Mouse (Mus musculus): ENCODE results near the gene Serpinf1. TPM values are rescaled to one million over a fixed set of nuclear protein-coding genes. Genes with fewer than 3 reads are reported as not detected.
A peak's percentile ranks its signal among the peaks of the same experiment; 100 is the strongest.
"Not testable (repeated sequence)": the region's sequence is repeated elsewhere in the genome, so short reads cannot be mapped to it uniquely, and the experiment has no call there.

Gene Serpinf1
- total RNA-seq (2022): 10 to 100 TPM; 13.2 to 18.3 (median 16.8) TPM

DNA sequence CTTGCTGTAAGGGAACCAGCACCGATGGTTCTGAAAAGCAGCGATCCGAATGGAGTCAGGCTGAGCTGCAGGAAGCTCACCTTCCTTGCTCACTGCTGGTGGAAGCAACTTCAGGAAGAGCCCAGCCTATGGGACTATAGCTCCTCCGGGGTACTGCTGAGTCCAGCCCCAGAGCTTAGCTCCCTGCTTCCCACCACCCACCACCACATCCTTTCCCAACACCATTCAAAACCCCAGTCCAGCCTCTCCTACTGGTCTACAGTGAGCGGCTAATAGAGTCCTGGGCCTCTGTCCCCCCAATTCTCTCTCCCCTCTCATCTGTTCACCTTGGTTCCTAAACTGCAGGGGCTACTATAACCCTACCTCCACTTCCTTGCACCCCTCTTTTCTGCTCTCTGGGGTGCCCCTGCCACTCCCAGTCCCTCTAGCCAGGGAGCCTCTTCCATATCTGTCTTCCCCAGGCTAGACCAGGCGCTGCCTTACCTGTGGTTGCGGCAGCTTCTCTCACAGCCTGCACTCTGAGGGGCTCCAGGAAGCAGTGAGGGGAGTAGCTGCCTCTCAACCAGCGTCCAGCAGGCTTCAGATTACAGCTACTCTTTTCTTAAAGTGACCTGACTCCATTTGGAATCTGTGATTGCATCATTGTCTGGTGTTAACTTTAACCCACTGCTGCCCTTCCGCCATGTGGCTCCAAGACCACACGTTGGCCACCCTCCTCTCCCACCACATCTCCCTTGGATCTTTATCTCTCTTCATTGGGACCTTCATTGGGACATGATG, at the start of gene Serpinf1:
Gene Serpinf1, minus strand, starts transcription at position 689 of the 780 bp plus-strand sequence.
- no peak for DNase-seq (ENCODE audit: low spot score)

DNA sequence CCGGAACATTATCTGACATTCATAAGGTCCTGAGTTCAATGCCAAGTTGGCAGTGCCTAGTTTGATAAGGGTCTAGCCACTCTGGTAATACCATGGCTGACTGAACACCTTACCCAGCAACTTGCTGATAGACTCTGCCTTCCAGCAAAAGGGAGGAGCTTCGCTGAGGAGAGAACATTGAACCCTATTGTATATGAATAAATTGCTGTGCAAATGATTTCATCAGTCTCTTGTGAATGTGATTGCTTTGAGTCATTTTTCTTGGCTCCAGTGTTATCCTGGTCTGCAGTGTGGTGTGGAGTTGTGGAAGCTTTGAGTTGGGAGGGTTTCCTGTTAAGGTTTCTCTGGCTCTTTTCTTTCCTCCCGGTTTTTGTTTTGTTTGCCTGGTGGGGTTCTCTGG, 48.2 kb upstream of the Serpinf1 start:
- DNase-seq (ENCODE audit: low spot score): no peak

DNA sequence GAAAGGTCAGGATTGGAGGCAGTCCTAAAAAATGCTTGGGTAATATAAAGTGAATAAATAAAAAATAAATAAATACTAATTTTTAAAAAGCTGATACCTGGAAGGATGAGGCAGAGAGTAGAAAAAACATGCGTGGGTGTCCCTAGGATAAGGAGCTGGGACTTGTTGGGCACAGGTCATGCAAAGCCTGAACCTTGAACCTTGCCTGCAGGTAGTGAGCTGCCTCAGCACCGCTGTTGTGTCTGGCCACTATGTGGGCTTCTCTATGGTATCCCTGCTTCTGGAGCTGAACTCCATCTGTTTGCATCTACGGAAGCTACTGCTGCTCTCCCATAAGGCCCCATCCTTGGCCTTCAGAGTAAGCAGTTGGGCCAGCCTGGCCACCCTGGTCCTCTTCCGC, 46.8 kb upstream of the Serpinf1 start:
- no peak for DNase-seq (ENCODE audit: low spot score)

DNA sequence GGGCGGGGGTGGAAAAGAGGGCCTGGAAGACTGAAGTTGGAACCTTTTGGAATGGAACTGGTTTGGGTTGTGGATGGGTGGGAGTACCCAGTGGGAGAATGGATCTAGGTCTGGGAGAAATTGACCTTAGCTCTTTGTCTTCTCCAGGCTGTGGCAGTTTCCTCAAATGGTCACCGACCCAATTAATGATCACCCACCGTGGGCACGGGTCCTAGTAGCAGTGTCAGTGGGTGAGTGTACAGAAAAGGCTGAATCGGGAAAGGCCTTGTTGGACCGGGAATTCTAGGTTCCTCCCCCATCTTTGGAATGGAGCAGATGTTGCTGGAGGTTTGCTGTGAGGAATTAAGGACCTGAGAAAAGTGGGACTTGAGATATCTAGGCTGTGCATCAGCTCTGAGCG, 45.9 kb upstream of the Serpinf1 start:
- no peak for DNase-seq (ENCODE audit: low spot score)

DNA sequence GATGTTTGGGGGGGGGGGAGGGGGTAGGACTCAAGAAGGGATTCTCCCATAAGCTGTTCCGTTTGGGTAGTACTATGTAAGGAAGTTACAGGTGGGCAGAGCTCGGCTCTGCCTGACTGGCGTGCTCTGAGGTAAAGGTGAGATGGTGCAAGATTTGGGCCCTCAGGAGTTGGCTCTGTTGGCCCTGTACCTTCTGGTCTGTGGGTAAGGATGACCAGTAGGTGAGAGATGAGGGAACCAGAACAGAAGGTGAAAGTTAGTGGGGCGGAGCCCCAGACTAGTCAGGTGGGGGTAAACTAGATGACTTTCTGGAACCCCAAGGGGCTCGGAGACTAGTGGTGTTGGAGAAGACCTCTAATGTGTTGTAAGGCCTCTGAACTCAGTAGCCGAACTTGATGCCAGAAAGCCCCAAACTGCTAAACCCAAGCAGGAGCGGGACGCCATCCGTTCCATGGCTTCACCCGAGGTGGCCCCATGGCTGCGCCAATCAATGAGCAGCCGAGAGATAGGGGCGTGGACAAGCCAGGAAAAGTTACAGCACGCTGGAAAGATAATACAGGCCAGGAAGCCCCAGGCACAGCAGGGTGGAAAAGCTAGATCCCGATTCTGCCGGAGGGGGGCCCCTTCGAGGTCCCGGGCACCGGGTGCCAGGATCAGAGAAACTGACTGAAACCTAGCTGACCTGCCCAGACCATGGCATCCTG, 45.2 kb upstream of the Serpinf1 start:
- DNase-seq (ENCODE audit: low spot score): peak; percentile 76

DNA sequence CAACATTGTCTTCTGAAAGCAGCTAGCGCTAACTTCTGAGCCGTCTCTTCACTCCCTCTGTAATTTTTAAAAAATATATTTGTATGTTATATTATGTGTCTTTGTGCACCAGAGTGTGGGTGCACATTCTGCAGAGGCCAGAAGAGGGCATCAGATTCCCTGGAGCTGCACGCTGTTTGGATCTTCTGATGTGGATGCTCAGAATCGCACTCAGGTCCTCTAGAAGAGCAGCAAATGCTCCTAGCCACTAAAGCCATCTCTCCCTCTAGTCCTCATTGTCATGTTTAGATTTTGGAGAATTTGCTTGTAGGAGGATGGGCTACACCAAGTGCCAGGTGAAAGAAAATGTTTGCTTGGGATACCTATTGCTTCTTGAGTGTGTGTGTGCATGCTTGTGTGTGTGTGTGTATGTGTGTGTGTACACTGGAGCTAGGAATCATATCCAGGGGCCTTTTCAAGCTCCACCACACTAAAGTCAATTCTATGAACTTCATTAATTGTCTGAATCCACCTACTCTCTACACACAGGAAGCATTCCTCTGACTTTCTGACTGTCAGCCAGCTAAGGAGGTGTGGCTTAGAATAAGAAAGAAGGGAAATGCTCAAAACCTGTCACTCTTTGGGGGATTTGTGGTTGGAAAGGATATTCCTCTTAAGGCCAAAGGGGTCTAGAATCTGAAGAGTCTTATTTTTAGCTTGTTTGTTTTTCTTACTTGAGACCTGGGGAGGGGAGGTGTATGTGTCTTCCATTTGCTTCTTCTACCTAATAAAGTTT, 44.4 kb upstream of the Serpinf1 start:
- DNase-seq (ENCODE audit: low spot score): no peak

DNA sequence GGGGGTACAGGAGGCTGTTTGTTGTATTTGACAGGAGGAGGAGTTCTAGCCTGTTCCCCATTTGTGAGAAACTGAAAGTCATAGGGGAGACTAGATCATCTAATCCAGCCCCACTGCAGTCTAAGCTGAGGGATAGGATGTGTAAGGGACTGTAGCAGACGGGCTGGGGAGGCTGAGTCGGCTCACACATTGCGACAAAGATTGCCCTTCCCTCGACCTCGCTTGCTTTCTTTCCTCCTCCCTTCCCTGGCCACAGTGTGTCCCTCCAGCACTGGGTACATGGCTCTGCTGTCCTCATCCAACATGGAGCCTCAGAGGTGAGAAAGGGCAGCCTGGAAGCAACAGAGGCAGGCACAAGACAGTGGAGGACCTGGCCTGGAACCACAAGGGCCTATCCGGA, 42.5 kb upstream of the Serpinf1 start:
- no peak for DNase-seq (ENCODE audit: low spot score)

DNA sequence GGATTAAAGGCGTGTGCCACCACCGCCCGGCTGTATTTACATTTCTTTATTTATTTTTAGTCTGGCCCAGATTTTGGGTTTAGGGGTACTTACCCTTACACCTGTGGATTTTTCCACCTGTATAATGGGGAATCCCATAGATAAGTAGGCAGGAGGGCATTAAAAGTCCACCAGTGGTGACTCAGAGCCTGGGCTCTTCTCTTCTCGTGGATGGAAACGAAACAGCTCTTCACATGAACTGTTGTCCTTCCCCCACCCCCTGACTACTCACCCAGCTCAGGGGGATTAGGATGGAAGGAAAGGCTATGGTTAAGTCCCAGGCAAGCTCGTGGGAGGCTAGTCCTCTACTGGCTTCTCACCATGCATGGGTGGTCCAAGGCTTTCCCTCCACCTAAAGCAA, 41.9 kb upstream of the Serpinf1 start:
- DNase-seq (ENCODE audit: low spot score): no peak

DNA sequence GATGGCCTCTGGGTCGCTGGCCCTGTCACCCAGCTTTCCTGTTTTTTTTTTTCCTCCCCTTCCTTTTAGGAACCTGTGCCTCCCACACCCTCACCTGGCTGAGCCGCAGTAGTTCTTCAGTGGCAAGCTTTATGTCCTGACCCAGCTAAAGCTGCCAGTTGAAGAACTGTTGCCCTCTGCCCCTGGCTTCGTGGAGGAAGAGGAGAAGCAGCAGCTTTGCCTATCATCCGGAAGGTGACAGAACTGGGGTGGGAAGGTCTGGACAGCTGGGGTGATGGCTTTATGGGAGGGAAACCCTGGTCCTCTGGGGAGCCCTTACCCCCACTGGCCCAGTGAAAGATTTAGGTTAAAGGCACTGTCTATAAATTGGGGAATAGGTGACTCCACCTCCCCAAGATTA, 41.1 kb upstream of the Serpinf1 start:
- DNase-seq (ENCODE audit: low spot score): no peak

DNA sequence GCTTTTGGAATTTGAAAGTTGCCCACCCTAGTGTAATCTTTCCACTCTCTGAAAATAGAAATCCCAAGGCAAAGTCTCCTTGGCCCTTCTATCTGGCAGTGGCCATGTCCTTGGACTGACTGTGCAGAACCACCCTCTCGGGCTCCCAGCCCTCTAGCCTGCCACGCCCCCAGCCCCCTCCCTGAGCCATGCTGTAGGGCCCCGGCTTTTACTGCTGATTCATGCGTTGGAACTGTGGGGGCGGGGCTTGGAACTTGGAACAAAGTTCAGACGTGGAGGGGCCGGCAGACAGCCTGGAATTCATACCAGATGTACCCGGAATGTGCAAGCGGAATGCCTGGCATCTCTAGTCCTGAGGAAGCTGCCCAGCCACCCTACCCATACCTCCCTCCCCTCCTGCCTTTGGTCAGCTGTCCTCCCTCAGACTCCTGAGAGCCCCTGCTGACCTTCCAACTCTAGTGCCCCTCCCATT, 40.4 kb upstream of the Serpinf1 start:
- peak; percentile 90 for DNase-seq (ENCODE audit: low spot score)

DNA sequence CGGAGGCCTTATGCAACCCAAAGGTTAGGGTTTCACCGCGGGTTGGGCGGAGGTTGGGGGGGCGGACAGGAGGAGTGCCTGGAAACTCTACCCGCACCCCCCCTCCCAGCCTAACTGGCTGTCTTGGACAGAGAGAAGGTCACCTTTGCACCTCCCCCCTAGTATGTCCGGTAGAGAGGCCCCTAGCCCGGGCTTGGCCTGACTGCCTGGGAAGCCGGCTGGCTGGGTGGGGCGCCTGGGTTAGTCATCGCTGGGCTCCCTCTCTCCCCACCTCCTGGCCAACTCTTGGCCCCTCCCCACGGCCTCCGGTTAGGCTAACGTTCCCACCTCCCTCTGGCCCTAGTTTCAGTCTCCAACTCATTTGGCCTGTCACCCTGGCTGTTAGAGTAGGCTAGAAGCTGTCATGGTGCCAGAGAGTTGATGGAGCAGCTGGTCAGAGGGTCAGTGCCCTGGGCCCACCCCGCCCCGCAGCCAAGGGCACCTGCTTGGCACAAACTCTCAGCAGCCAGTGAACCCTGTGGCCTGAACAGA, 39.8 kb upstream of the Serpinf1 start:
- peak; percentile 89 for DNase-seq (ENCODE audit: low spot score)

DNA sequence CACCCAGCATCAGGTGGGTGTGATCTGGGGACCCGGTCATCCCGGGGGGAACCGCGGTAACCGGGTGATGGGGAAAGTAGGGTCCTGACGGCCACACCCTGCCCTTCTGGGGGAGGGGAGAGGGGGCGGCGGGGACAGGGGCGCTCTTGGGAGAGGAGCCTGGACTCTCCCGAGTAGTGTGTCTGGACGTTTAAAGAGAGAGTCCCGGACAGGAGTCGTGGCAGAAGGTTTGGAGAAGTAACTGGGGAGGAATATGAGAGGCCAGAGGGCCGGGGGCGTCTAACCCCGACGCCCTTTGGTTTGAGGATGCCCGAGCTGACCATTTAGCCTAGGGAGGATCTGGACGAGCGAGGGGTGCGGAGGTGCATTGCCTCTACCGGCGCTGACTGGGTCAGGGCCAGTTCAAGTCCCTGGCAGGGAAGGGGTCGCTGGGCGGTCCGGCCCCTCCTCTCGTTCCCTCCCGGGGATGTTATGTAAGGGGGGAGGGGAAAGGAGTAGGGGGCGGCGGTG, 39.3 kb upstream of the Serpinf1 start:
- no peak for DNase-seq (ENCODE audit: low spot score)

DNA sequence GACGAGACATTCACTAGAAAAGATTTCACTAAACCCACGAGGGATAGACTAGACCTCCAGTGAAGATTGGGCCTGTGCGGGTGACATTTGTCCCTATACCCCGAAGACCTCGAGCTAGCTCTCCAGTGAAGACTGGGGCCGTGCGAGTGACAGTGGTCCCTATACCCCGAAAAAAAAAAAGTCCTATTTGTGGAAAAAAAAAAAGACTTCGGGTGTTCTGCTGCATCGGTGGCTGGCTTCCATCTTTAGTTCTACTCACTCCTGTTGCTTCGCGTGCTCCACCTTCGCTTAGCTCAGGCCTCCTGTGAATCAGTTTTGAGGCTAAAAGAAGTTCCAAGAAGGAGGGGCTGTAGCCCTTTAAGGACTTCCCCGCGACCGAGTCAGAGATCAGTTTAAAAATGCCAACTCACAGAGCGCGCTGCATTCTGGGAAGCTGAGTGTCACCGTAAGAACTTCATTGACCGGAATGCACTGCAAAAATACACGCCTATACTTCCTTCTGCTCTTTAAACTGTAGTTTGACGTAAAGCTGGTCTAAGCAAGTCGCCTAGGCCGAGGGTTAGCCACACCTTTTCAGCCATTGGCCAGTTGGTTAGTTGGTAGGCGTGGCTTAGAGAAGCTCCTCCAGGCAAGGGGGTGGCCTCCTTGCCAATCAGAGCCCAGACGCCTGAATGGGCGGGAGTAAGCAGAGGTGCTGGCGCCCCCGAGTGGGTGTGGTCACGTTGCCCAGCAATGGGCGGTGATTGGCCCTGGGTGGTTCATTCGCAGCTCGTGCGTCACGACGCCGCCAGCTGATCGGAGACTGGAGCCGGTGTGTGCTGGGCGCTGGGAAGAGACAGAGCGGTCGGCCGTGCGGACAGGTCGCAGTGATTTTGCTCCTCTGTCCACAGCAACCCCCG, 38.6 kb upstream of the Serpinf1 start, which contains the start of gene Tlcd2:
Gene Tlcd2, plus strand, starts transcription at position 872 of the 899 bp plus-strand sequence.
- DNase-seq (ENCODE audit: low spot score): peak; percentile 100

DNA sequence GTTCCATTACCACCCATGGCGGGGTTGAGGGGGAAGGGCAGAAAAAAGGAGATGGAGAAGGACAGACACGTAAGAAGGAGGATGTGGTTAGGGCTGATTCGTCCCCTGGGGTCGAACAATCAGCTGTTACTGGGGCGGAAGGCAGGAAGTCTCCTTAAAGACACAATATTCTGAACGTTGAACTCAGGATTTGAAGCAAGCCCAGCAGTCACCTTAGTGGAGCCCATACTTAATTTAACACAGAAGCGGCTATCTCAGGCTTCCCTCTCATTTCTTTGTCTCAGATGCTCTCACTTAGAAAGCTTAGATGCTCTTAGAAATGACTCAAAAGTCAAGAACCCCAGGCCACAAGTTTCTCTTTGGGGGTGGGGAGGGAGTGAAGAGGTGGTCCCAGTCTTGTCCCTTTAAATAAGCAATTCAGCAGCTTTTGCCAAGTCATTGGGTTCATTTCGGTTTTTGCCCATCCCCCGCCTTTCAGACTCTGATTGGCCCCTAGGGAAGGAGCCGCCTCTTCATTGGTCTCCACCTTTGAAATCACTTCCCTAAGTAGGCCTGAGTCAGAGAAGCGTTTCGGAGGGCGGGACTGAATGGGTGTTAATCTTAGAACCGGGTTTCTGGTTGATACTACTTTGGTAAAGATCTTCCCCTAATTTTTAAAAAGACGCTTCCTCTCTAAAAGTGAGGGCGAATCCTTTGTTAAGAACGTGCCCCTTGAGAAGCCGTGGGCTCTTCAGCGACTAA, 37.8 kb upstream of the Serpinf1 start:
- peak; percentile 95 for DNase-seq (ENCODE audit: low spot score)

DNA sequence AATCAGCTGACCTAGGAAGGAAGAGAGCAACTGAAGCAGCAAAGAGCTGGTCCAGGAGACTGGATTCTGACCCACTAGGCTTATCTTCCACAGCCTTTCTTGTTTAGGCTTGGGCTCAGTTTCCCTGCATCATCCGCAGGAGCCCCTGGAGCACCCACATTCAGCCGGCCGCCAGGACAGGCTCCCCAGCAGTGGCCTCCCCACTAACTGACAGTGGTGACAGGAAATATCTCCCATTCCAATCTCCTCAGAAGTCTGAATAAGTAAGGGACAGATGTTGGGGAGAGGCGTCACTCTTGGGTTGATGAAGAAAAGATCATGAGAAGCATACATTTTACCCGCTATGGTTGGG, 37.2 kb upstream of the Serpinf1 start:
- no peak for DNase-seq (ENCODE audit: low spot score)

DNA sequence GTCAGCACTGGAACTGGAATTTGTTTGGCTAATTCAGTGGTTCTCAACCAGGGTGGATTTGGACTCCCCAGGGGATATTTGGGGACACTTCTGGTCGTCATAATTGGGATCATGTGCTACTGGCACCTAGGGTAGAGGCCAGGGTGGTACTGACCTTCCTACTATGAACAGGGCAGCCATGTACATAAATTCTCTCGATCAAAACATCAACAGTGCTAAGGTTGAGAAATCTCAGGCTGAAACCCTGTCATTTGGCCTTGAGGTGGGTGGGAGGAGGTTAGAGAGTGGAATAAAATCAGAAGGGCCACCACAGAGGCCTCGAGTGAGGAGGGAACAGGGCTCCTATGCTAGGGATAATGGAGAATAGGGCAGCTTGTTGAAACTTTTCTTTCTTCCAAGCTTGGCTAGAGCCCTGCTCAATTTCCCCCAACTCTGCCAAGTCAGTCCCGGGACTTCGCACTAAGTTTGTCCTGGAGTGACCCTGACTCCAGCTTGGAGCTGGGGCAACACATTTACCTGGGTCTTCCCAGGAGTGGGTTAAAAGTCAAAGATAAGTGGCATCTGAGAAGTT, 36.7 kb upstream of the Serpinf1 start:
- peak; percentile 65 for DNase-seq (ENCODE audit: low spot score)

DNA sequence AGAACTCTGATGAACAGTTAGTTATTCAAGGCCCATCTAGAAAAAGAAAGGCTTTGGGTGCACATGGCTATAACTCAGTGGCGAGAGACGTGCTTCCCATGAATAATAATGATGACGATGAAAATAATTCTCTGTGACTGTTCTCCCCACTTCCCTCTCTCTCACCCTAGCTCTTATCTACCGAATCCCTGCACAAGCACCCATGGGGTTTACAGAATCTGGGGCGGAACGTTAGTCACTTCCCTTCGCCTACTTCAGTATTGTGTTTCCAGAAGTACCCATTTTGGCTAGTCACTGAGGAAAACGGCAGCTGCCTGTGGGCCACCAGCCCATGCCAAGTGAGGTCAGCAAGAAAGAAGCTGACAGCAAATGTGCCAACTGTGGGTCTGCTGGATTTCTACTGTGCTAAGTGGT, 36.1 kb upstream of the Serpinf1 start:
- DNase-seq (ENCODE audit: low spot score): peak; percentile 76

DNA sequence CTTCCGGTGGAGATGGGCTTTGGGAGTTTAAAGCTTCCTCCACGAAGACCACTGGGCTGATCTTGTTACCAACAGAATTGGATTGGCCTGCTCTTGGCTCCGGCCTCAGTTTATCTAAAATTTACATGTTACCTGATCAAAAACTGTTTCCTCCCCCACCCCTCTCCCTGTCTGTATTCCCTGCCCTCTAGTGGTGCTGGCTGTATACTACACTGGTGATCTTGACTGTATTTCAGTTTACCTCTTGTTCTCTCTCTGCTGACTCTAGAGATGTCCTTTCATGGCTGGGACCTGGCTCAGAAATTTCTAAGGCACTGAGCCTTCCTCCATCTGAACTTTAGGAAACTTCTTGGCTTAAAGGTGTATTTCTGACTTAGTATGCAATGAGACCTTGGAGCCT, 35.7 kb upstream of the Serpinf1 start:
- no peak for DNase-seq (ENCODE audit: low spot score)

DNA sequence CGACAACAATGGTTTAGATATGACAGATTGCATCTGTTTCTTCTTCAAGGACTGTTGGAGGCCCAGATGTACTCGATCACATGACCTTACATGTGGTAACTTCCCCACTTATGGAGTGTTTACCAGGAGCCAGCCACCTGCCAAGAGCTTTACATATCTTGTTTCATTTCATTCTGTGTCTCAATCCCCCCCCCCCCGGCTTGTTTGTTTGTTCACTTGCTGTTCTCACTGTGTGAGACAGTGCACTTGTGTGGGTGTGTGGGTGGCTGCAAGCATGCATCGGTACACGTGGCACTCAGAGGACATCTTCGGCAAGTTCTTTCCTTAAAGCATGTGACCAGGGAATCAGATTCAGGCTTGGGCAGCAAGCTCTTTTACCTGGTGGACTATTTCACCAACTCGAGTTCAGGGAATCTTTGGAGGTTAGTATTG, 34.0 kb upstream of the Serpinf1 start:
- no peak for DNase-seq (ENCODE audit: low spot score)

DNA sequence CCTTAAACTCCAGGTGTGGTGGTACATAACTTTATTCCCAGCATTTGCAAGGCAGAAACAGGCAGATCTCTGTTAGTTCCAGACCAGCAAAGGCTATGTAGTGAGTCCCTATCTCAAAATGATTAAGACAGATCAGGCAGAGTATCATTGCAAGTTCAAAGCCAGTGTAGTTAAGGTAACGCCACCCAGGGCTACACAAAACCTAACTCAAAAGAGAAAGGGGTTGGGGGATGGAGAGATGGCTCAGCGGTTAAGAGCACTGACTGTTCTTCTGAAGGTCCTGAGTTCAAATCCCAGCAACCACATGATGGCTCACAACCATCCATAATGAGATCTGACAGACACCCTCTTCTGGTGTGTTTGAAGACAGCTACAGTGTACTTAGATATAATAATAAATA, 33.5 kb upstream of the Serpinf1 start:
- not testable (repeated sequence) for DNase-seq (ENCODE audit: low spot score)

Measured in heart, adult 8-10 months (tissue).